In the genomic region with DNA sequence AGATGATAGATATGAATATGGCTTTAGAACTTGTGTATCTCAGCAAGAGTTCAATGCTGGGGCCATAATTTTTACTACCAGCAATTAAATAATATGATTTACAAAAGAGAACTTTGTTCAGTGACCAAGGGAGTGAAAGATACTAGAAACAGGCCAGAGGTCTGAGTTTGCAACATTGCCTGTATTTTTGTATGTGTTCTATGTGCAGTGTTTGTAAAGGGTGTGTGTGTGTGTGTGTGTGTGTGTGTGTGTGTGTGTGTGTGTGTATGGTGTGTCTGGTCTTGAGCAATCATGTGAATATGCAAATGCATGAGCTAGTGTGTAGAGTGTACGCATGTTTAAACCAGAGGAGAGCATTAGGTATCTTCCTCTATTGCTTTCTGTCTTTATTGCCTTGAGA, we compare ENCODE assay signal across 28 mouse cellular contexts.
"Had no signal": no experiment of that assay in that cellular context is flagged by ENCODE, and none has a peak within 500 bp of the region (broad histone marks: within the 10 kb centered on the region; RNA-seq: fewer than 3 reads in every experiment).

No protein-coding gene starts in this region.

- H3K4me1 ChIP-seq: embryonic facial prominence, embryonic 10.5 days; embryonic facial prominence, embryonic 12.5 days; embryonic facial prominence, embryonic 13.5 days; embryonic facial prominence, embryonic 15.5 days; forebrain, embryonic 10.5 days; forebrain, embryonic 12.5 days; forebrain, embryonic 13.5 days; forebrain, embryonic 15.5 days had no signal

- H3K27ac ChIP-seq: embryonic facial prominence, embryonic 10.5 days; embryonic facial prominence, embryonic 12.5 days; embryonic facial prominence, embryonic 13.5 days; embryonic facial prominence, embryonic 15.5 days; forebrain, embryonic 10.5 days; forebrain, embryonic 12.5 days; forebrain, embryonic 13.5 days; forebrain, embryonic 15.5 days; gastrocnemius, adult 2 months; heart, adult 2 months had no signal

- H3K4me3 ChIP-seq: embryonic facial prominence, embryonic 10.5 days; embryonic facial prominence, embryonic 12.5 days; embryonic facial prominence, embryonic 13.5 days; embryonic facial prominence, embryonic 15.5 days; erythroblast, embryonic 14.5 days; forebrain, embryonic 10.5 days; forebrain, embryonic 12.5 days; forebrain, embryonic 13.5 days; forebrain, embryonic 15.5 days; gastrocnemius, adult 2 months; heart, adult 2 months had no signal

- ATAC-seq: forebrain, embryonic 13.5 days; forebrain, embryonic 14.5 days; forebrain, embryonic 15.5 days; forebrain, embryonic 16.5 days; forebrain, postnatal 0 days had no signal

- H3K4me2 ChIP-seq: embryonic facial prominence, embryonic 12.5 days; embryonic facial prominence, embryonic 13.5 days; embryonic facial prominence, embryonic 15.5 days; forebrain, embryonic 12.5 days; forebrain, embryonic 13.5 days; forebrain, embryonic 15.5 days had no signal

- H3K9ac ChIP-seq: embryonic facial prominence, embryonic 12.5 days; embryonic facial prominence, embryonic 13.5 days; embryonic facial prominence, embryonic 15.5 days; forebrain, embryonic 12.5 days; forebrain, embryonic 13.5 days; forebrain, embryonic 15.5 days; forebrain, postnatal 0 days had no signal

- H3K27me3 ChIP-seq: embryonic facial prominence, embryonic 12.5 days; embryonic facial prominence, embryonic 13.5 days; embryonic facial prominence, embryonic 15.5 days; forebrain, embryonic 12.5 days; forebrain, embryonic 13.5 days; forebrain, embryonic 15.5 days had no signal

- H3K36me3 ChIP-seq: embryonic facial prominence, embryonic 10.5 days; embryonic facial prominence, embryonic 12.5 days; embryonic facial prominence, embryonic 13.5 days; embryonic facial prominence, embryonic 15.5 days; forebrain, embryonic 10.5 days; forebrain, embryonic 12.5 days; forebrain, embryonic 15.5 days had no signal

- DNase-seq: cerebellum, adult 8-10 months; cerebellum, adult 9-10 months; cerebellum, adult 9-11 months; cerebellum, postnatal 10 days; cerebellum, postnatal 14 days; cerebellum, postnatal 25 days; cerebellum, postnatal 36 days; embryo, embryonic 11 days; forebrain, postnatal 0 days; gastrocnemius, adult 2 months; gastrocnemius, postnatal 10 days; gastrocnemius, postnatal 14 days; gastrocnemius, postnatal 25 days; gastrocnemius, postnatal 36 days; heart, adult 11 months; heart, adult 18-20 months; heart, adult 2 months had no signal

- H3K9me3 ChIP-seq: embryonic facial prominence, embryonic 10.5 days; embryonic facial prominence, embryonic 12.5 days; embryonic facial prominence, embryonic 13.5 days; embryonic facial prominence, embryonic 15.5 days; forebrain, embryonic 10.5 days; forebrain, embryonic 12.5 days; forebrain, embryonic 13.5 days; forebrain, embryonic 15.5 days had no signal
